Mouse (Mus musculus) intestine, embryonic 15.5 days (tissue): Measurements from ENCODE around the gene Stambpl1. TPM values are rescaled to one million over a fixed set of nuclear protein-coding genes. Genes with fewer than 3 reads are reported as not detected.
A peak's percentile ranks its signal among the peaks of the same experiment; 100 is the strongest.

ENCODE experiments used
- ATAC-seq: fragments of 200-750 bp; cut with Nextera tagmentation; 2 replicates; pipeline ENCODE4 v1.8.0; 2017; ENCODE audit warnings: moderate TSS enrichment, moderate library complexity
- H3K27ac ChIP-seq: fragments of 300-500 bp; sonication (generic); 2 replicates; pipeline ENCODE4 v1.5.1; 2015; ENCODE audit warnings: mild to moderate bottlenecking, inconsistent platforms
- H3K27me3 ChIP-seq: fragments of 300-500 bp; sonication (generic); replicated peaks from 2 replicates; pipeline ENCODE4 v1.6.1; 2015; ENCODE audit warnings: inconsistent platforms
- H3K36me3 ChIP-seq: fragments of 300-500 bp; sonication (generic); 2 replicates; pipeline ENCODE4 v1.6.1; 2015; ENCODE audit warnings: inconsistent platforms
- H3K4me1 ChIP-seq: fragments of 300-500 bp; sonication (generic); replicated peaks from 2 replicates; pipeline ENCODE4 v1.6.1; 2015; ENCODE audit warnings: inconsistent platforms
- H3K4me2 ChIP-seq: fragments of 300-500 bp; sonication (generic); replicated peaks from 2 replicates; pipeline ENCODE4 v1.6.1; 2015; ENCODE audit warnings: mild to moderate bottlenecking, inconsistent platforms
- H3K4me3 ChIP-seq: fragments of 300-500 bp; sonication (generic); replicated peaks from 2 replicates; pipeline ENCODE4 v1.5.1; 2015; ENCODE audit warnings: inconsistent platforms
- H3K9ac ChIP-seq: fragments of 300-500 bp; sonication (generic); 2 replicates; pipeline ENCODE4 v1.6.1; 2015; ENCODE audit warnings: inconsistent platforms
- H3K9me3 ChIP-seq: fragments of 300-500 bp; sonication (generic); 2 replicates; pipeline ENCODE4 v1.6.1; 2016; ENCODE audit warnings: inconsistent platforms
- WGBS: fragments of 180-500 bp; shearing (Covaris S2); methylation state at CpG from one replicate; pipeline ENCODE4 v1.1.7; 2015; 5-methylcytosine and 5-hydroxymethylcytosine counted together
- polyA plus RNA-seq: library from polyadenylated mRNA; unstranded; fragments of >200 nt; fragmentation: Nextera tagmentation; extraction: Ambion mirVana; gene quantifications from 2 replicates; pipeline ENCODE4 v1.2.1, GENCODE M21; 2015

Gene Stambpl1
- polyA plus RNA-seq, 1 experiment from 2014 or later, result 19.6 TPM

DNA sequence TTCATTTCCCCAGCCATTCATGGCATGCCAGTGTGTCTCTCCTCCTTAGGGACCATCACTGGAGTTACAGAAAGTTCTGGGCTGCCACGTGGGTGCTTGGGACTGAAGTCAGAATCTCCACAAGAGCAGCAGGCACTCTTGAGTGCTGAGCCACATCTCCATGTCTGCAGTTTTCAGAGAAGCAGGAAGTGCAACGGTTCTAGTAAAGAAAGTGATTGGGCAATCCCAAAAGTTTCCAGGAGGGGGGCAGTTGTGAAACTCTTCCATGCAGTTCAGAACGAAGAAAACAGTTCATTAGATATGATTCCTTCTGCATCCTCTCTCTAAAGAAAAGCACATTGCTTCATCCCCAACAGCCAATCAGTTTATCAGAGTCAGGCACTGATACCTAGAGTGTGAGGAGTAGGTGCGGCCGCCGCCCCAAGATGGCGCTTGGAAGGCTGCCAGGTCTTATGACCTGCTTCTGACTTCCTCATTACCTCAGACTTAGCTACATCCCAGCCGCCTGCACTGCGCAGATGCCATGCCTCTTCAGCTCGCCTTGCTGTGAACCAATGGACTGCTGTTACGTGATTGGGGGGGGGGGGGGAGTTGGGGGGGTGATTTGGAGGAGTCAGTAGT, 78.2 kb downstream of the Stambpl1 start:
- no peak overlapping the region for H3K4me2 ChIP-seq
- H3K36me3 ChIP-seq, result no peaks in the 10 kb centered on the region
- H3K9ac ChIP-seq, result no peak overlapping the region
- H3K27me3 ChIP-seq, result no peaks in the 10 kb centered on the region
- no peak overlapping the region for H3K27ac ChIP-seq
- H3K4me1 ChIP-seq, result no peaks in the 10 kb centered on the region
- H3K4me3 ChIP-seq, result no peak overlapping the region
- 78% methylated on average over 11 of the region's 11 CpGs for WGBS
- H3K9me3 ChIP-seq, result no peaks in the 10 kb centered on the region
- ATAC-seq, result peak; percentile 91

DNA sequence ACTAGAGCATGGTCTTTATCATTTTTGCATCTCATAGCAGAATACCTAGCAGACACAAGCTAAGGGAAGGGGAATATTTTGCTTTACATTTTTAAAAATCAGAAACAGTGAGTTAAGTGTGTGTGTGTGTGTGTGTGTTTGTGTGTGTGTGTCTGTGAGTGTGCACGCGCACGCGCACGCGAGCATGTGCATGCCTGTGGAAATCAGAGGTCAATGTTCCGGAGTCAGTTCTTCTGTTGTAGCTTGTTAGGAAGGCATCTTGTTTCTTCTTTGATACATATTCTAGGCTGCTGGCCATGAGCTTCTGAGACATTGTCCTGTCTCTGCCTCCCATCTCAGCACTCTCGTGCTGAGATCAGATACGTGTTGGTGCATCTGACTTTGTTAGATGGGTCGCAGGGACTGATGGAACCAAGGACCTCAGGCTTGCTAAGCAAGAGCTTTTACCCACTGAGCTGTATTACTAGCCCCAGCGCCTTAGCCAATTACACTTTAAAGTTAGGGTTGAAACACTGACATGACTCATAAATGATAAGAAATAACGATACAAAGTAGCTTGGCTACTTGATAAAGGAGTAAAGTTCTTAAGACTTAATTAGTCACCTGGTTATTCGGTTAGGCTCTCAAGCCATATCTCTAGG, 78.9 kb downstream of the Stambpl1 start:
- Histone ChIP-seq H3K36me3 (no peaks in the 10 kb centered on the region), H3K4me2 (no peak overlapping the region), H3K4me1 (no peaks in the 10 kb centered on the region), H3K27ac (no peak overlapping the region), H3K27me3 (no peaks in the 10 kb centered on the region), H3K9ac (no peak overlapping the region), H3K9me3 (no peaks in the 10 kb centered on the region), H3K4me3 (no peak overlapping the region)
- 86% methylated on average over 13 of the region's 13 CpGs for WGBS
- ATAC-seq, result peak; percentile 70

DNA sequence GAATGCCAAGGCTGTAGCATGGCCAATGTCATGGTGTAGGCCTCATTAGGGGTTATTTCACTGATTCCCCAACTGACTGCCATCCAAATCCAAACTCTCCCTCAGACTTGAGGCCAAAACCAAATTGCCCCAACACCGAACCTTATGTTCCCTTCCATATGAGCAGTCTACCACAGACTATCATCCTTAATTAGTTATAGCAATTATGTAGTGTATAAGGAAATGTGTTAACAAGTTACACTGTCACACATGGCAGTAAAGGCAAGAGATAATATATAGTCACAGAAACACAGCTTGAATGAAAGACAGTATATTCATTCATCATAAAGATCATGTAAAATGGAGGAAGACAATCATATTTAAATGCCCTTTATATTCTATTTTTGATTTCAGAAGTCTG, 81.0 kb downstream of the Stambpl1 start:
- Histone ChIP-seq H3K9me3 (no peaks in the 10 kb centered on the region), H3K36me3 (no peaks in the 10 kb centered on the region), H3K9ac (no peak overlapping the region), H3K27me3 (no peaks in the 10 kb centered on the region), H3K4me2 (no peak overlapping the region), H3K4me3 (no peak overlapping the region), H3K4me1 (no peaks in the 10 kb centered on the region), H3K27ac (no peak overlapping the region)
- ATAC-seq, result no peak
- WGBS, result 98% methylated on average over 1 of the region's 1 CpGs

DNA sequence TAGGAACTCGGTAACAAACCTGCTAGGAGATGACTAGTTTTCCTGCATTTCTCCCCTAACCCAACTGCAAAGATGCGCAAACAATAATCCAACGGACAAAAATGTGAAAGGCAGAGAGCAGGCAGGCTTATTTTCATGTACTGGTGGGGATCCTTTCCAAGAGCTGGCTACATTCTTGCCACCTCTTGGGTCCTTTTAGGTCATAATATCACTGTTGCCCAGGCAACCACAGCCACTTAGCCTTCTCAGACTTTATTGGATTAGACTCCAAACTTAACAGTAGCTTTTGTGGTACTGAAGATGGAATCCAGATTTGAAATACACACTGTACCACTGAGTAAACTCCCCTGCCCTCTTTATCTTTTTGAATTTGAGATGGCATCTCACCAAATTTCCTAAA, 86.0 kb downstream of the Stambpl1 start:
- H3K27ac ChIP-seq, result no peak overlapping the region
- H3K9me3 ChIP-seq, result no peaks in the 10 kb centered on the region
- no peaks in the 10 kb centered on the region for H3K4me1 ChIP-seq
- H3K4me3 ChIP-seq, result no peak overlapping the region
- no peak for ATAC-seq
- H3K4me2 ChIP-seq, result no peak overlapping the region
- H3K36me3 ChIP-seq, result no peaks in the 10 kb centered on the region
- no peak overlapping the region for H3K9ac ChIP-seq
- H3K27me3 ChIP-seq, result no peaks in the 10 kb centered on the region
- 88% methylated on average over 3 of the region's 3 CpGs for WGBS

DNA sequence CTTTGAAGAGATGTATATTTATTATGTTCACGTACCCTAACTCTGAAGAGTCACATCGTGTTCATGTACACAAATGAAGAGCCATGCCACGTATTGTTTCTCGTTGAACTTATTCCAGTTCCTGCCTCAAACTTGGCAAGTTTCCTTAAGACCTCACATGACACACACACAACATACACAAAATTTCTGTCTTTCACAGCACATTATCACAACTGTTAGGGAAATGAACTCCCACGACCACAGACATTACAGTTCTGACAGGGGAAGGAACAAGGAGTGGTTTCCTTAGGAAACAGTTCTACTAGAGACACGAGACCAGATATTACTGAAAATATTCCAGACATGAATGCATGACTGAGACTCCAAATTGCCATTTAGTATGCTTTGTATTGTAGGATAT, 91.6 kb downstream of the Stambpl1 start:
- Histone ChIP-seq H3K9ac (no peak overlapping the region), H3K27me3 (no peaks in the 10 kb centered on the region), H3K36me3 (no peaks in the 10 kb centered on the region), H3K4me3 (no peak overlapping the region), H3K27ac (no peak overlapping the region), H3K4me1 (no peaks in the 10 kb centered on the region), H3K4me2 (no peak overlapping the region), H3K9me3 (no peaks in the 10 kb centered on the region)
- no peak for ATAC-seq
- WGBS, result 58% methylated on average over 6 of the region's 6 CpGs

DNA sequence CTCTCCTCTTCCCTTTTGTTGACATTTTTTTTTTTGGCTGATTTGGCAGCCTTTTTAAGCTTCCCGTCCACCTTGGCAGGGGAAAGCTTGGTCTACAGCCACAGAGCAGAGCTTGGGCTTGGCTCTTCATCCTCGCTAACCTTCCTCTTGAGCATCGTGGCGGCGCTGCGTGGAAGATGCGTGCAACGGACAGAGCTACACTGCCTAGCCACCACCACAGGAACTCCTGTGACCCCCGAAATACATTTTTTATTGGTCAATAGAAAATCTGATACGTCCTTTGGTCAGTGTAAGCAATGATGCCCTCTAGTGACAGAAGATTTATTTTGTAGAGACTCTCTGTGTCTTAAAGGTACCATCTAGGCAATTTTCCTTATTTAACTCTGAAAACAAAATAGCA, 92.4 kb downstream of the Stambpl1 start:
- no peak for ATAC-seq
- Histone ChIP-seq H3K9me3 (no peaks in the 10 kb centered on the region), H3K36me3 (no peaks in the 10 kb centered on the region), H3K4me3 (no peak overlapping the region), H3K27me3 (no peaks in the 10 kb centered on the region), H3K4me1 (no peaks in the 10 kb centered on the region), H3K27ac (no peak overlapping the region), H3K9ac (no peak overlapping the region), H3K4me2 (no peak overlapping the region)
- WGBS, result 65% methylated on average over 10 of the region's 10 CpGs

DNA sequence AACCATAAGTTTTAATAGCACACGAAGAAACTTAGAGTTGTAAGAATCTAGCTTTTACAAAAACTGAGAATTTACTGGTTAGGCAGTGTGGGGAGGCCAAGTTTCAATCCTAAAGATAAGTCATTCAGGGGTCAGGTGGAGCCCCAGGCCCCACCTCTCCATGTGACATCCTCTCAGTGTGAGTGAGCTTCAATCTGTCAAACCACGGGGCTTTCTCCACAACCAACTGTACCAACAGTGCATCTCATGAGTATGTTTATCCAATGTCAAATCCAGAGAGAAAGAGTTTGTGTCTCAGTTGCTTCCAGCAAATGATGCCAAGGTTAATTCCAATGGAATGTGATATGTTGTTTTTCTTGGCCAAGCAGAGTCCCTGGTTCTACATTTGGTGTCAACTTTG, 92.8 kb downstream of the Stambpl1 start:
- no peaks in the 10 kb centered on the region for H3K36me3 ChIP-seq
- ATAC-seq, result no peak
- no peak overlapping the region for H3K27ac ChIP-seq
- H3K4me1 ChIP-seq, result no peaks in the 10 kb centered on the region
- H3K4me2 ChIP-seq, result no peak overlapping the region
- no peaks in the 10 kb centered on the region for H3K27me3 ChIP-seq
- H3K9ac ChIP-seq, result no peak overlapping the region
- H3K4me3 ChIP-seq, result no peak overlapping the region
- no peaks in the 10 kb centered on the region for H3K9me3 ChIP-seq
- WGBS, result 41% methylated on average over 2 of the region's 2 CpGs

DNA sequence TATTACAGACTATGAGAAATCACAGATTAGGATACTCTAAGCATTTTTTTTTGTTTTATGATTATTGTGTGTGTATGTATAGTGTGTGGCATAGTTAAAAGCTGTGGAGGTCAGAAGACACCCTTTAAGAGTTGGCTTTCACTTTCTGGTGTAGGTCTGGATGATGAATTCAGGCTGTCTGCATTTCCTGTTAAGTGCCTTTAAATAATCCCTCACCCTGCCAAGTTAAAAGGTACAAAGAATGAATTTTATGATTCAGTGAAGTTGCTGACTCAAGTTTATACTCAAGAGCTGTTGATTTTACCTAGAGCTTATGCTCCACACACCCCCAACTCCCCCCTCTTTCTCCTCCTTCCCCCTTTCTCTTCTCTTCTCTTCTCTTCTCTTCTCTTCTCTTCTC, 95.2 kb downstream of the Stambpl1 start:
- no peak overlapping the region for H3K4me2 ChIP-seq
- no peaks in the 10 kb centered on the region for H3K27me3 ChIP-seq
- no peaks in the 10 kb centered on the region for H3K36me3 ChIP-seq
- H3K27ac ChIP-seq, result no peak overlapping the region
- no peaks in the 10 kb centered on the region for H3K9me3 ChIP-seq
- no peak overlapping the region for H3K9ac ChIP-seq
- no peak overlapping the region for H3K4me3 ChIP-seq
- H3K4me1 ChIP-seq, result no peaks in the 10 kb centered on the region; the same call in 1 of the 2 replicates
- ATAC-seq, result no peak

DNA sequence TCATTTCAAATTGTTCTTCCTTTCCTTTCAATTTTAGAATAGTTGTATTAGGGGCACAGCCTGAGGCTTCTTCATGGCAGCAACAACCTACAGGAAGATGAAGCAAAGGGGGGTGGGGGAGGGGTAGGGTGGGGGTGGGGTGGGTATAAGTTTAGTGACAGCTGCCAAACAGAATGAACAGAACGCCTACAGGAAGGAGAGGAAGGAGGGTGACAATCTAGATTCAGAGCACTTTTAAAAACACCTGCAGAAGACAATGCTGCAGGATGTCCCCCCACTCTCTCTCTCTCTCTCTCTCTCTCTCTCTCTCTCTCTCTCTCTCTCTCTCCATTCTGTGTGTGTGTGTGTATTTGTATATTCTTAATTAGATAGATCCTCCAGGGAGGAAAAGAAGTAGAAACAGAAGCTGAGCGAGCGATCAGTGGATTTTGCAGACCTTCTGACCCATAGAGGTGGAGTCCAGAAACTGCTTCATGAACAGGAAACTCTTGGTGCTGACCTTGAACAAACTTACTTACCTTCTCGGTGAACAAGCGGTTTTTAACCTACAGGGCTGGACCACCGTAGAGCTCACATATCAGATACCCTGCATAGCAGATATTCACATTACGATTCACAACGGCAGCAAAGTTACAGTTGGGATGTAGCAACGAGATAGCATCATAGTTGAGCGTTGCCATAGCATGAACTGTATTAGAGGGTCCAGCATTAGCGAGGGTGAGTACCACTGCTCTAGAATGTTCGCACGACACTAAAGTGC, 95.8 kb downstream of the Stambpl1 start:
- H3K36me3 ChIP-seq, result no peaks in the 10 kb centered on the region
- H3K27ac ChIP-seq, result no peak overlapping the region
- no peak overlapping the region for H3K4me3 ChIP-seq
- no peaks in the 10 kb centered on the region for H3K27me3 ChIP-seq
- no peak for ATAC-seq
- no peak overlapping the region for H3K4me2 ChIP-seq
- 76% methylated on average over 13 of the region's 13 CpGs for WGBS
- no peak overlapping the region for H3K9ac ChIP-seq
- H3K4me1 ChIP-seq, result no peaks in the 10 kb centered on the region; the same call in 1 of the 2 replicates
- no peaks in the 10 kb centered on the region for H3K9me3 ChIP-seq

DNA sequence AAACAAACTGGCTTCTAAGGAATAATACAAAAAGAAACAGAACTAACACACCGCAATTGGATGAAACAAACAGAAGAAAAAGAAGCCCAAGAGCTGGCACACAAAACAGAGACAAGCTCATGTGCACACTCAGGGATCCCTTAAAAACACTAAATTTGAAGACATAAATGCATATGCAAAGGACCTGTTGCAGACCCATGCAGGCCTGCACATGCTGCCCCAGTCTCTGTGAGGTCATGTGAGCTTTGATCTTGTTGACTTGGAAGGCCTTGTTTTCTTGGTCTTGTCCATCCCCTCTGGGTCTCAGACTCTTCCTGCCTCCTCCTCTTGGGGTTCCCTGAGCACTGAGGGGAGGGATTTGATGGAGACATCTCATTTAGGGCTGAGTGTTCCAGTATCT, 96.7 kb downstream of the Stambpl1 start:
- no peaks in the 10 kb centered on the region for H3K27me3 ChIP-seq
- 96% methylated on average over 1 of the region's 1 CpGs for WGBS
- no peak overlapping the region for H3K9ac ChIP-seq
- H3K4me1 ChIP-seq, result no peaks in the 10 kb centered on the region; the same call in 1 of the 2 replicates
- H3K4me3 ChIP-seq, result no peak overlapping the region
- ATAC-seq, result no peak
- H3K36me3 ChIP-seq, result no peaks in the 10 kb centered on the region
- no peaks in the 10 kb centered on the region for H3K9me3 ChIP-seq
- H3K4me2 ChIP-seq, result no peak overlapping the region
- H3K27ac ChIP-seq, result no peak overlapping the region
